Mouse (Mus musculus) brain, embryonic 18.5 days (tissue): ENCODE measurements at regions not wholly inside any gene's neighbourhood (a gene's known extent, or its start where the extent isn't known, plus 50 kb on each side); places are given as distances from the start of the nearest gene placed in this dataset.
A peak's percentile ranks its signal among the peaks of the same experiment; 100 is the strongest.

Experiments
- DNase-seq: peaks from one replicate; pipeline ENCODE4 v3.0.0-alpha.2; 2012; ENCODE audit warnings: low read depth, low spot score

DNA sequence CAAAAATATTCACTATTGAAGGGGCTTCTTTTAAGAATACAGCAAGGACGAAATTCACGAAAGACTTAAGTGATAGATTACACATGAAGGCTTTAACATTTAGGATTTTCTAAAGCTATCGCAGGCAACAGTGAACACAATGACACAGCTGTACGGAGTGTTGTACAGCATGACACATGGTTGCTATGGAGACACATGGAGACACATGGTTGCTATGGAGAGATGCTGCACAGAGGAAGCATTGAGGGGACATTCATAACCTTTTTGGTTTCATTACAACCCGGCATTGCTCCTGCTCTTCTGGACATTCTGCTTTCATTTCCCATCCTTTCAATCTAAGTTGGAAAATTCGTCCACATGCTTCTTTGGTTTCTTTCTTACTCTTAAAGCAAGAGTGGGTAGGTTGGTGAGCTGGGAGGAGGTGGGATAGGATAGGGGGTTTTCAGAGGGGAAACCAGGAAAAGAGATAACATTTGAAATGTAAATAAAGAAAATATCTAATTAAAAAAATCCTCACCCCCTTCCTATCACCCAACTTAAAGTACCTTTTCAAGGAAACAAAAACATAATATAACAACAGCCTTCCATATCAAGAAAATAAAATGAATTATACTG is 307.2 kb downstream of the Crisp4 start:
- peak; percentile 36 for DNase-seq

DNA sequence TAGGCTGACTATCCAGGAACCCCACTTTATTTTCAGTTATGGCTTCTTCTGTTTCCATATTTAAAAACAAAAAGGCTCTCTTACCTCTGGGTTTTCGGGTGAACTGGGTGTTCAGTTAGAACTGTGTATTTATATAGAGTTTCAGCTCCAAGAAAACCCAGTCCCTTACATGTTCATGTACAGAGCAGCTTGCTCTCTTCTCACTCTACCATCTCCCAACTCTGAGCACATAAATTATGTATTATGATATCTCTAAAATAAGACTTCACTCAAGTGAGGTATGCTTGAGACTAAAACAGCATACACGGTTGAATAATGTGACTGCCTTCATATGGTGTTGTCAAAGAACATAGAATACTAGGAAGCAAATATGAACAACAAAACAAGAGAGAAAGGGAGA is 319.8 kb downstream of the Crisp4 start:
- DNase-seq = no peak
